Mouse (Mus musculus): ENCODE measurements around the gene Gpc3. TPM values are rescaled to one million over a fixed set of nuclear protein-coding genes. Genes with fewer than 3 reads are reported as not detected.

Gpc3 gene
- polyA plus RNA-seq, 1 experiment from 2014 or later = 969 TPM

DNA sequence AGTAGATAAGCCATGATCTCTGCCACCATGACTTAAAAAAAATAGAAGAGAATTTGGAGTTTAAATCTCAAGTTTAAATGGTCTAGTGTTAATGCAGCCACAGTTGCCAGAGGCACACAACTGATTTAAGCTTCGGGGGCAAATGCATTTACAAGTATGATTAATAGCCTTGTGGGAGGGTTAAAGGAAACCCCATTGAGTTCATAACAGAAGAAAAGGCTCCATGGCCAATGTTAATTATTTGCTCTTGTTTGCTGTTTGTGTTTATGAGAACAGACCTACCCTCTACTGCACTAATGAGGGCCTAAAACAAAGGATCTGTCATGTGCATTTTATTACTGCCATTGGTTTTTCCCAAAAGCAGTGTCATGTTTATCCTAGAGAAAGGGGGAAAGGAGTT is 62.5 kb downstream of the Gpc3 start:
- Histone ChIP-seq H3K4me3 (replicated peaks) (no peak overlapping the region), H3K9ac (no peak overlapping the region), H3K27ac (no peak overlapping the region), H3K4me1 (no peaks in the 10 kb centered on the region), H3K27me3 (no peaks in the 10 kb centered on the region), H3K9me3 (replicated peaks) (no peaks in the 10 kb centered on the region), H3K4me2 (no peak overlapping the region), H3K36me3 (no peaks in the 10 kb centered on the region)
- 55% methylated on average over 1 of the region's 1 CpGs for WGBS
- ATAC-seq (replicated peaks; ENCODE audit: low FRiP score) = no peak

DNA sequence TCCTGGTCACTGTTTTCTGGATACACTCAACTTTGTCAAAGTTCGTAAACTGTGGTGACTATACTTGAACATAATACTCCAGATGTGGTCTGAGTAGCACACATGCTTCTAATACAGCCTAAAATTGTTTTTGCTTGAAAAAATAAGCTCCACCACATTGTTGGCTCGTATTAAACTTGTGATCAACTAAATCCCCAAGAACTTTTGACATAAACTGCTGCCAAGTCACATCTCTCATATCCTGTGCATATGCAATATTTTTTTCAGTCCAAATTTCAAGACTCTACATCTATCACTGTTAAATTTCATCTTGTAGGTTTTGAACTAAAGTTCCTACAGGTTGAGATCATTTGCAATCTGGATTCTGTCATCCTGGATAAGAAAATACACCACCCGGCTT is 69.1 kb downstream of the Gpc3 start:
- no peak overlapping the region for H3K9ac ChIP-seq
- no peak overlapping the region for H3K27ac ChIP-seq
- peaks cover 3% of the 10 kb centered on the region for H3K27me3 ChIP-seq
- H3K4me1 ChIP-seq = no peaks in the 10 kb centered on the region
- WGBS = 65% methylated on average over 3 of the region's 3 CpGs
- H3K4me2 ChIP-seq = no peak overlapping the region
- no peak overlapping the region for H3K4me3 ChIP-seq (replicated peaks)
- H3K36me3 ChIP-seq = no peaks in the 10 kb centered on the region
- ATAC-seq (replicated peaks; ENCODE audit: low FRiP score) = no peak
- no peaks in the 10 kb centered on the region for H3K9me3 ChIP-seq (replicated peaks)

DNA sequence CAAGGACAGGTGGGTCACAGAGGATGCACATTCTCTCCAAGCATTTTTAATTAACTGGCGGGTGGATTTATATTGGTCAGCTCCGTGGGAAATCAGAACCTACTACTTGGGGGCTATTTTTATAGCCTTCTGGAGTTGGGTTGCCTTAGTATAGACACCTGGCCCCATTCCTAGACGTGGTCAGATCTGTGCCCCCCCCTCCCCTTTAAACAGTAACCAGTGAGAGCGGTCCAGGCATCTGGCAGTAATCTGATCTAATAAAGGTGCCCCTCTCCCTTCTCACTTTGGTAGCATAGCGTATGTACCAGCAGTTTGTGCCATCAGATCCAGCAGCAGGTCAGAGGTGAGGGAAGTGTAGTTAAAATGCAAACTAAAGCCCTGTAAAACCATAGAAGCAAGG is 76.5 kb downstream of the Gpc3 start:
- Histone ChIP-seq H3K4me1 (peaks cover 10% of the 10 kb centered on the region), H3K4me2 (no peak overlapping the region), H3K4me3 (replicated peaks) (no peak overlapping the region), H3K27me3 (0 out of 2 replicates have a peak, but pooled peaks cover 8% of the 10 kb centered on the region), H3K36me3 (no peaks in the 10 kb centered on the region), H3K9me3 (replicated peaks) (no peaks in the 10 kb centered on the region), H3K9ac (no peak overlapping the region), H3K27ac (no peak overlapping the region)
- peak; percentile 76 for ATAC-seq (replicated peaks; ENCODE audit: low FRiP score)
- 41% methylated on average over 5 of the region's 5 CpGs for WGBS

DNA sequence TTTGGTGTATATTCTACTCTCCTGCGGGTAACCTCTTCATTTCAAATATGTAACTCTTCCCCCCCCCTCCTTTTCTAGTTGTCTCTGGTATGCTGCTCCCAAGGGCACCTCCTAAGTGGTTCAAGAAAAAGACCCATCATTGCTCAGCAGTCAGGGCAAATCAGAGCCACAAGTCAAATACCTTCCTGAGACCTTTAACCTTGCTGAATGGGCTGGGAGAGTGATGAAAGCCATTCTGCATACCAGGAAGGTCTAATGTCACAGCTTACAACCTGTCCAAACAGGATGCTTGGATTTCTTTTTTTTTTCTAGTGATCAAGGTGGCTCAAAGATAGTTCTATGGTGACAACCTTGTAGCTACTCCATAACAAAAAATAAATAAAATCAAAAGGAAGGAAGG is 80.0 kb downstream of the Gpc3 start:
- no peaks in the 10 kb centered on the region for H3K9me3 ChIP-seq (replicated peaks)
- no peak overlapping the region for H3K27ac ChIP-seq
- H3K4me1 ChIP-seq = peaks cover 10% of the 10 kb centered on the region
- no peak overlapping the region for H3K4me2 ChIP-seq
- H3K9ac ChIP-seq = no peak overlapping the region
- no peaks in the 10 kb centered on the region for H3K36me3 ChIP-seq
- no peak for ATAC-seq (replicated peaks; ENCODE audit: low FRiP score)
- no peak overlapping the region for H3K4me3 ChIP-seq (replicated peaks)
- 0 out of 2 replicates have a peak, but pooled peaks cover 8% of the 10 kb centered on the region for H3K27me3 ChIP-seq
- WGBS = 82% methylated on average over 1 of the region's 1 CpGs

DNA sequence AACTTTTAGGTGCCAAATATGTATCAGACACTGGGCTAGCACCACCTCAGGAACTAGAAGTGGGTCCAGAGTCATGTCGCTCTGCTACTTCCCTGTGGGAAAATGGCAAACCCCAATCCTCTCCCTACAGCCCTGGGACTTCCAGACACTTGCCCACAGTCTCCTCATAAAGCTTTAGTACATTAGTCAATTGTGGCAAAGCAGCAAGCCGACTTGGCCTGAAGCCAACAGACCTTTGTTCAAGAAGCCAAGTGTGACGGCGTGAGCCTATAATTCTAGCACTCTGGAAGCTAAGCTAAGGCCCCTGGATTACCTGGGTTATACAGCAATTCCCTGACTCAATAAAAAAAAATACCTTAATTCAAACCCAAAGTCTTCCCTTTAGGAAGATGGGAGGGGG is 80.7 kb downstream of the Gpc3 start:
- Histone ChIP-seq H3K27me3 (0 out of 2 replicates have a peak, but pooled peaks cover 7% of the 10 kb centered on the region), H3K4me2 (no peak overlapping the region), H3K4me3 (replicated peaks) (no peak overlapping the region), H3K9me3 (replicated peaks) (no peaks in the 10 kb centered on the region), H3K4me1 (peaks cover 6% of the 10 kb centered on the region), H3K36me3 (no peaks in the 10 kb centered on the region), H3K27ac (0 out of 2 replicates have a peak overlapping the region, but pooled peaks have one; percentile 18), H3K9ac (no peak overlapping the region)
- ATAC-seq (replicated peaks; ENCODE audit: low FRiP score) = no peak
- WGBS = 57% methylated on average over 4 of the region's 4 CpGs

DNA sequence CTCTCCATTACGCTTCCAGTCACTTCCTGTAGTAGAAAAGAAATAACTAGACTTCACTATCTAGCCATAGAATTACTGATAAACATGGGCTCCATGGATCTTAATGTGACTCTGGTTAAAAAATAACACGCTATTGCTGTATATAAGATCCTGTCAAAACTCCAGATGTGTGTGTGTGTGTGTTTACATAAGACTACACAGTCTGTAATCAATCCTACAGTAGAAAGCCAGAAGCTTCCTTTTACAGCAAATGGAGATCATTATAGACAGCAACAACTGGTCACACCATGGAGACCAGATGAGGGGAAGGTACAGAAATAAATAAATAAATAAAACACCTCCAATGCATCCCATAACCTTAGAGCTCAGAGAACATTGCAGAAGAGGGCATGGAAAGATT is 81.6 kb downstream of the Gpc3 start:
- Histone ChIP-seq H3K4me3 (replicated peaks) (no peak overlapping the region), H3K4me2 (no peak overlapping the region), H3K4me1 (peaks cover 3% of the 10 kb centered on the region; the same call in 1 of the 2 replicates), H3K9ac (no peak overlapping the region), H3K36me3 (no peaks in the 10 kb centered on the region), H3K9me3 (replicated peaks) (no peaks in the 10 kb centered on the region), H3K27ac (no peak overlapping the region), H3K27me3 (0 out of 2 replicates have a peak, but pooled peaks cover 5% of the 10 kb centered on the region)
- no peak for ATAC-seq (replicated peaks; ENCODE audit: low FRiP score)
- WGBS = 69% methylated on average over 2 of the region's 2 CpGs

DNA sequence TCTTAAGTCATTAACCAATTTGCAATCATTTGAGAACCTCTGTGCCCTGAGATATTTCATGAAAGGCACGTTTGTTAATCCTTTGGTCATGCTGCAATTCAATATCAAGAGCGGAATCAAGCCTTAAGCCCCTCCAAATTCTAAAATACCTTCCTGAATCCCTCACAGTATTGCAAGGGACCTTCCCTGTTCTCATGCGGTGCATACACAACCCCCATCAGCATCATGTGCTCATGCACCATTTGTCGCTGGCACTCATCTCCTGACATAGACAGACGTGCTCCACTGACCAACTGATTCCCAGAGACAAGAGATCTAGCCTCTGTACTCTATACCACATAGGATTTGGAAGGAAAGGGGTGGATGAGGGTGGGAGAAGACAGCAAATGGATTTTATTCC is 87.7 kb downstream of the Gpc3 start:
- Histone ChIP-seq H3K4me2 (no peak overlapping the region), H3K36me3 (no peaks in the 10 kb centered on the region), H3K27ac (no peak overlapping the region), H3K9me3 (replicated peaks) (no peaks in the 10 kb centered on the region), H3K4me1 (no peaks in the 10 kb centered on the region), H3K9ac (no peak overlapping the region), H3K4me3 (replicated peaks) (no peak overlapping the region), H3K27me3 (0 out of 2 replicates have a peak, but pooled peaks cover 10% of the 10 kb centered on the region)
- WGBS = 69% methylated on average over 5 of the region's 5 CpGs
- ATAC-seq (replicated peaks; ENCODE audit: low FRiP score) = no peak

DNA sequence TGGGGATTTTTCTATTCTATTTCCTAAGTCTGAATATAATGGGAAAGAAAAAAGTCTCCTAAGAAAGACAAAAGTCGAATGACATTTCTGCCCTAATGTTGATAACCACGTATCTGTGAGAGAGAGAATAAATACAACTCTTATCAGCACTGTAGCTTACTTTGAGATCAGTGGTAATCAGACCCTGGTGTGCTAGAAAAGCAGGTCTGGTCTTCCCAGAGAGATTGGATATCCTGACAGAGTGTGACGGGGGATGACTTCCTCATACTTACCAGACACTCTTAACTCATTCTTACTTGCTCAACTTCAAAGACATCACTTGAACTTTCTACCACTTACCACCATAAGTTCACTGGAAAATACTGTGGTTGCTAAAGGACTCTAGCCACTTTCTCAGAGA is 88.6 kb downstream of the Gpc3 start:
- no peaks in the 10 kb centered on the region for H3K36me3 ChIP-seq
- H3K27me3 ChIP-seq = 0 out of 2 replicates have a peak, but pooled peaks cover 10% of the 10 kb centered on the region
- no peaks in the 10 kb centered on the region for H3K4me1 ChIP-seq
- no peak overlapping the region for H3K4me3 ChIP-seq (replicated peaks)
- no peak overlapping the region for H3K9ac ChIP-seq
- H3K27ac ChIP-seq = no peak overlapping the region
- H3K9me3 ChIP-seq (replicated peaks) = no peaks in the 10 kb centered on the region
- ATAC-seq (replicated peaks; ENCODE audit: low FRiP score) = no peak
- WGBS = 78% methylated on average over 3 of the region's 3 CpGs
- no peak overlapping the region for H3K4me2 ChIP-seq

DNA sequence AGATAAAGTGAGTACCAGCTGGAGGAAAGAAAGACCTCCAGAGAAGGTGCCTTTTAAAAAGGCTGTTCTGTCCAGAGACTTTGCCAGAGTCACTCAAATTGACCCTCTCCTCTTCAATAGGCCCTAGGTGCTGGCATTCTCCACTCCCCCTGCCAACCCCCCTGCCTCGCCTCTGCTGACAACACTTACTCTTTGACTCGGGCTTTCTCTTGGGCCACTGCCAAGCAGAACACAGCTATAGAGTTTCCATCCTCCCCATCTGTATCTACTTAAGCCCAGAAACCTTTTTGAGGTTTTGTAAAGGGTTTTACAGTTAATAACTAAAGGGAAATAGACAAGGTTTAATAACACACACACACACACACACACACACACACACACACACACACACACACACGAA is 99.2 kb downstream of the Gpc3 start:
- ATAC-seq (replicated peaks; ENCODE audit: low FRiP score) = no peak
- no peaks in the 10 kb centered on the region for H3K9me3 ChIP-seq (replicated peaks)
- WGBS = 42% methylated on average over 3 of the region's 3 CpGs
- no peak overlapping the region for H3K4me3 ChIP-seq (replicated peaks)
- H3K9ac ChIP-seq = no peak overlapping the region
- no peak overlapping the region for H3K27ac ChIP-seq
- no peak overlapping the region for H3K4me2 ChIP-seq
- no peaks in the 10 kb centered on the region for H3K36me3 ChIP-seq
- no peaks in the 10 kb centered on the region for H3K4me1 ChIP-seq
- H3K27me3 ChIP-seq = peaks cover 4% of the 10 kb centered on the region; the same call in 1 of the 2 replicates

DNA sequence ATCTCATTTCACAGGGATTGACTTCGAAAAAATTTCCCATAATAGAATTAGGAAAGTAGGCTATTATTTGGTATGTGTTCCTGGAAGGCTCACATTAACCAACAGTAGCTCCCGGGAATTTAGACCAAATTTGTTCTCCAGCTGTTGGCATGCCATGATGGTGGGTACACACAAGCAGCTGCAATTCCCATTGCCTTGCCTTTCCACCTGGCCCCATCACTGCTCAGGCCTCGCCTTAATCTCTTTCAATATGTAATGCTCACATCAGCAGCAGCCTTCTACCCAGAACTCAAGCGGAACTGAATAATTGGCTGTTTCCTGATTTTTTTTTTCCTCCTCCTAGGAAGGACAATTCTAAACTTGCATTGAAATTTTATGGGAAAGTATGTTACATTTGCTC is 102.6 kb downstream of the Gpc3 start:
- Histone ChIP-seq H3K4me1 (no peaks in the 10 kb centered on the region), H3K9me3 (replicated peaks) (no peaks in the 10 kb centered on the region), H3K9ac (no peak overlapping the region), H3K27me3 (peaks cover 5% of the 10 kb centered on the region; the same call in 1 of the 2 replicates), H3K36me3 (no peaks in the 10 kb centered on the region), H3K4me3 (replicated peaks) (no peak overlapping the region), H3K4me2 (no peak overlapping the region), H3K27ac (no peak overlapping the region)
- WGBS = 85% methylated on average over 4 of the region's 4 CpGs
- ATAC-seq (replicated peaks; ENCODE audit: low FRiP score) = no peak

DNA sequence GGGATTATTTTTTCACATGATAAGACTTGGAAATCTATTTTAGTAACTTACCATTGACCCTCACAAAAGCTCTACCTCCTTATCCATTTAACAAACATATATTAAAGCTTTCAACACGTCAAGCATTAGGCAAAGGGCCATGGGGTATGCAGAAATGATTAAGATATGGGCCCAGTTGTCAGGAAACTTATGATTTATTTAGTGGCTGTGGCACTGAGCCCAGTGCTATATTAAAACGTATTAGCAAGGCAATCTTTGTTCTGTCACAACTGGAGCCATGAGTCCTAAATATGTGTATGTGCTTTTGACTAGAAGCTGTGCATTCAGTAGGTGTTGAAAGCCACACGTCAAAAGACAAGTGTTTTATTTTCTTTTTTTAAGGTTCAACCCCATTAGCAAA is 109.9 kb downstream of the Gpc3 start:
- Histone ChIP-seq H3K4me1 (no peaks in the 10 kb centered on the region), H3K36me3 (no peaks in the 10 kb centered on the region), H3K27me3 (0 out of 2 replicates have a peak, but pooled peaks cover 14% of the 10 kb centered on the region), H3K4me2 (no peak overlapping the region), H3K9ac (no peak overlapping the region), H3K4me3 (replicated peaks) (no peak overlapping the region), H3K27ac (no peak overlapping the region), H3K9me3 (replicated peaks) (no peaks in the 10 kb centered on the region)
- ATAC-seq (replicated peaks; ENCODE audit: low FRiP score) = no peak
- 53% methylated on average over 3 of the region's 3 CpGs for WGBS

DNA sequence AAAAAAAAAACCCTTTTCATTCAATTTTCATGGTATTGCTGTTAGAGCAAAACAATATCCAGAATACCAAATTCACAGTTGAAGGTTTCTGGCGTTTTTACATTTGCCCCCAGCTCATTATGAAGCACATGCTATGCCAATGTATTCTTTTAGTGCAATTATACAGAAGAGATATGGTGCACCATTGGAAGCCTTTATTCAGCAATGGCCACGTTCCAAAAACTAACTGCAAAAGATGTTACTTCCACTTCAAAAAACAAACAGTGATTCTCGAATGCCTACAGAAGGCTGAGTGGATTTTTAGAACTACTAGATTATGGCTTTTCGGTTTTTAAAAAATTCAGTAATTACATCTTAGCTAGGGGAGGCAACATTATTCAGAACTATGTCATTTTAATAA is 124.3 kb downstream of the Gpc3 start:
- ATAC-seq (replicated peaks; ENCODE audit: low FRiP score) = no peak
- 81% methylated on average over 4 of the region's 4 CpGs for WGBS
- H3K9me3 ChIP-seq (replicated peaks) = no peaks in the 10 kb centered on the region

DNA sequence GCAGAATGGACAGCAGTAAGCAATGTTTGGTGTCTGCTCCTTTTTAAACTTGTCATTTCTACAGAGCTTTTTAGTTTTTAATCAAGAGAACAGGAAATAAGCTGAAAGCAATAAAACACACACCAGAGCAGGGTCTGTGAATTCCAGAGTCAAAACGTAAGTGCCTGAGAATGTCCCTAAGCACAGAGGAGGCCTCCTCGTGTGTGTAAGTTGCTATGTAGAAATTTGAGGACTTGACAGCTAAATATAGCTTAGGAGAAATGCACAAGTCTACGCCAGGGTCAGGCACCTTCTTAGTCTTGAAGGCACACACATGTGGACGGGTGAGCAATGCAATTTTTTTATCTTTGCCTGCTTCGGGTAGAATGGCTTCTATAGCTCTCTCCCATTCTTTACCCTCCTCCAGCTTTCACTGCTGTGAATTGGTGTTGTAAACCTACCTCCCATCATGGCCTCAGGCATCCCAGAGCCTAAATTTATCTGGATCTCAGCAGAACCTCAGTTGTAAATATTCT is 158.6 kb downstream of the Gpc3 start:
- no peak overlapping the region for H3K9ac ChIP-seq
- no peak overlapping the region for H3K4me2 ChIP-seq
- no peak for ATAC-seq (replicated peaks; ENCODE audit: low FRiP score)
- no peaks in the 10 kb centered on the region for H3K36me3 ChIP-seq
- H3K4me3 ChIP-seq (replicated peaks) = no peak overlapping the region
- peaks cover 9% of the 10 kb centered on the region; the same call in 1 of the 2 replicates for H3K4me1 ChIP-seq
- H3K9me3 ChIP-seq (replicated peaks) = no peaks in the 10 kb centered on the region
- H3K27me3 ChIP-seq = peaks cover 5% of the 10 kb centered on the region; the same call in 1 of the 2 replicates
- H3K27ac ChIP-seq = 0 out of 2 replicates have a peak overlapping the region, but pooled peaks have one; percentile 22
- WGBS = 38% methylated on average over 5 of the region's 5 CpGs

More for the DNA sequence above, 124.3 kb downstream of the Gpc3 start:
- Histone ChIP-seq H3K9ac (no peak overlapping the region), H3K27ac (no peak overlapping the region), H3K4me3 (replicated peaks) (no peak overlapping the region), H3K36me3 (no peaks in the 10 kb centered on the region), H3K27me3 (0 out of 2 replicates have a peak, but pooled peaks cover 5% of the 10 kb centered on the region), H3K4me1 (no peaks in the 10 kb centered on the region), H3K4me2 (no peak overlapping the region)

All from kidney, embryonic 15.5 days (tissue).